Mouse (Mus musculus) layer of hippocampus, adult 11-12 months (tissue): ENCODE measurements around the gene Syngap1.

Source experiments
- DNase-seq: peaks from one replicate; pipeline ENCODE4 v3.0.0; 2022; ENCODE audit warnings: low spot score

Gene Syngap1

DNA sequence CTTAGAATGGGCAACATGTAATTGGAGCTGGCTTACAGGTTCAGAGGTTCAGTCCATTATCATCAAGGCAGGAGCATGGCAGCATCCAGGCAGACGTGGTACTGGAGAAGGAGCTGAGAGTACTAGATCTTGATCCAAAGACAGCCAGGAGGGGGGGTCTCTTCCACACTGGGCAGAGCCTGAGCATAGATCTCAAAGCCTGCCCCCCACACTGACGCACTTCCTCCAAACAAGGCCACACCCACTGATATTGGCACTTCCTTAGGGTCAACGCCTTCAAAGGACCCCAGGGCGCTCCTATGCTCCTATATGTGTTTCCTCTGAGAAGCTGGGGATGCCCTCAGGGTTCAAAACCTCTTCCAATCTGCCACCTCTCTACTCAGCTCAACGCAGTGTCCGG lies 54.0 kb downstream of the Syngap1 start:
- no peak for DNase-seq

- no peak for DNase-seq
Observed at GRCm38 (mm10) chr17:26995562-26995961, 54.5 kb downstream of the Syngap1 start.

GRCm38 (mm10) chr17:26997661-26998060 lies 56.6 kb downstream of the Syngap1 start:
- DNase-seq: no peak

DNA sequence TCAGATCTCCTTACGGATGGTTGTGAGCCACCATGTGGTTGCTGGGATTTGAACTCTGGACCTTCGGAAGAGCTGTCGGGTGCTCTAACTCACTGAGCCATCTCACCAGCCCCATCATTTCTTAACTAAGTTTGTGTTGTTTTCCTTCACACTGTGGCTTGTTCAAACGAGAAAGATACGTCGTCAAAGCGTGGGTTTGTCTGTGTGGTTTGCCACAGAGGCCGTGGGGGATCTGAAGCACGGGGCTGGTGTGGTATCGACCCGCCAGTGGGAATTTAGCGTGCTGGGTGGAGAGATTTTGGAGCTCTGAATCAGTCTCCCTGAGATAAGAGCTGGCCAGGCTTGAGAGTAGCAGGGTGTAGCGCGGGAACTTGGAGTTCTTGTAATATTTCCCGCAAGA lies 57.2 kb downstream of the Syngap1 start:
- DNase-seq: no peak

DNA sequence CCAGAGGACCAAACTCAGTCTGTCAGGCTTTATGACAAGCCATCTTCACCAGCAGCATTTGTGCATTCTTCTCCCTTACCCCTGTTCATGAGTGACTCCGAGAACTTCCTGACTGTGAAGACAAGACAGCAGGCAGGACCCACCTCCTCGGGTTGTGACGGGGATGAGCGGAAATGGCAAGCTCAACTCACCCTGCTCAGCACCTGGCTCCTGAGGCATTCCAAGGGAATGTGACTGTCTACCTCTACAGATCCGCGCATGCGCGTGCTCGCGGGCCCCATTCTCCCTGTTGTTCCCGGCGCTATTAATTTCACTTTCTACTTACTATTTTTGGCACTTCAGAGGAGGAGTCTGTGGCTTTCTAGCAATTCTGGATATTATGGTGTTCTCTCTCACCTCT lies 58.9 kb downstream of the Syngap1 start:
- DNase-seq: peak; percentile 43

- DNase-seq: no peak
Observed at GRCm38 (mm10) chr17:27001151-27001550, 60.1 kb downstream of the Syngap1 start.

DNA sequence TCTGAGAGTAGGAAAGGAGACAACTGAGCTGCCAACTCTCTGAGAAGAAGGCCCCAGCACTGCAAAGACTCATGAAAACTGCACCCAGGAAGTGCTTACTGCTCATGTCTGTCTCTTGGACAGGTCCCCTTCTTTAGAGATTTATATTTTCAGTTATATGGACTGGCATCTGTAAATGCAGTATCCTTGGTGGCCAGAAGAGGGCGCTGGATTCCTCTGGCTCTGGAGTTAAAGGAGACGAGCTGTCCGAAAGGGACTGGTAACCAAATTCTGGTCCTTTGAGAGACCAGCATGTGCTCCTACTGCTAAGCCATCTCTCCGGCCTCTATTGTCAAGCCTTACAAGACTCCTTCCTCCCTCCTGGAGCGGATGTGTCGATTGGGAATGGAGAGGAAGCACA lies 60.8 kb downstream of the Syngap1 start:
- DNase-seq: no peak

- peak; percentile 60 for DNase-seq
Observed at GRCm38 (mm10) chr17:27004431-27004830, 63.4 kb downstream of the Syngap1 start.

- DNase-seq: no peak
Observed at GRCm38 (mm10) chr17:27004903-27005485, 63.9 kb downstream of the Syngap1 start.

DNA sequence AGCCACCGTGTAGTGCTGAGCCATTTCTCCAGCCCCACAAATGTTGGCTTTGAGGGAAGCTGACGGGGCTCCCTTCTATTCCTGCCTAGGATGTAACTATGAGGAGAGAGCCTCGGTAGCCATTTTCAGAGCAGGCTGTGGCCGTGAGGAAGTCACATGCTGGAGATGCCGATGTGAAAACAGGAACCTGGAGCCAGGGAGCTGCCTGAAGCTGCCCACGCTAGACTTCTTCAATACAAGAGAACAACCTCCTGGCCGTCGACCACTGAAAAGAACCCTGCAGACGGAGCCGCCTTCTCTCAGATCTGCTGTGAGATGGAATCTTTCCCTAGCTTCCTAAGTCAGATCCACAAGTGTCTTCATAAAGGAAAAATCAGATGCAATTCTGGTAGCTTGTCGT lies 64.6 kb downstream of the Syngap1 start:
- DNase-seq: peak; percentile 42

- no peak for DNase-seq
Observed at GRCm38 (mm10) chr17:27008277-27008676, 67.2 kb downstream of the Syngap1 start.

- no peak for DNase-seq
Observed at GRCm38 (mm10) chr17:27011167-27011566, 70.1 kb downstream of the Syngap1 start.

GRCm38 (mm10) chr17:27011998-27012672 lies 71.1 kb downstream of the Syngap1 start:
- no peak for DNase-seq

DNA sequence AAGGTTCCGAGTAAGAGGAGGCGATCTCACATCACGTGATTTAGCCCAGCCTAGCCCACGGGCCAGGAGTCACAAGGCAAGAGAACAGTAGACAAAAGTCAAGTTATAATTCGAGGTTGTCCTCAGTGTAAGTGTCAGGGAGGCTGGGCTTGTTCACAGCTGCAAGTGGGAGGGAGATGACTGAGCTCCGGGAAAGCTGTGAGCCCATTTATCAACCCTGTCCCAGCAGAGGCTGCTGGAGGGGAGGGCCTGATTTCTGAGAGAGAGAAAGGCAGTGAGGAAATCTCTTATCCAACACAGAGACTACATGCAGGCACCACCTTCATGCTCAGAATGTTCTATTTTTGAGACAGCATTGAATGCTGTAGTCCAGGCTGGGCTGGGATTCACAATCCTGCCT lies 71.9 kb downstream of the Syngap1 start:
- peak; percentile 30 for DNase-seq

DNA sequence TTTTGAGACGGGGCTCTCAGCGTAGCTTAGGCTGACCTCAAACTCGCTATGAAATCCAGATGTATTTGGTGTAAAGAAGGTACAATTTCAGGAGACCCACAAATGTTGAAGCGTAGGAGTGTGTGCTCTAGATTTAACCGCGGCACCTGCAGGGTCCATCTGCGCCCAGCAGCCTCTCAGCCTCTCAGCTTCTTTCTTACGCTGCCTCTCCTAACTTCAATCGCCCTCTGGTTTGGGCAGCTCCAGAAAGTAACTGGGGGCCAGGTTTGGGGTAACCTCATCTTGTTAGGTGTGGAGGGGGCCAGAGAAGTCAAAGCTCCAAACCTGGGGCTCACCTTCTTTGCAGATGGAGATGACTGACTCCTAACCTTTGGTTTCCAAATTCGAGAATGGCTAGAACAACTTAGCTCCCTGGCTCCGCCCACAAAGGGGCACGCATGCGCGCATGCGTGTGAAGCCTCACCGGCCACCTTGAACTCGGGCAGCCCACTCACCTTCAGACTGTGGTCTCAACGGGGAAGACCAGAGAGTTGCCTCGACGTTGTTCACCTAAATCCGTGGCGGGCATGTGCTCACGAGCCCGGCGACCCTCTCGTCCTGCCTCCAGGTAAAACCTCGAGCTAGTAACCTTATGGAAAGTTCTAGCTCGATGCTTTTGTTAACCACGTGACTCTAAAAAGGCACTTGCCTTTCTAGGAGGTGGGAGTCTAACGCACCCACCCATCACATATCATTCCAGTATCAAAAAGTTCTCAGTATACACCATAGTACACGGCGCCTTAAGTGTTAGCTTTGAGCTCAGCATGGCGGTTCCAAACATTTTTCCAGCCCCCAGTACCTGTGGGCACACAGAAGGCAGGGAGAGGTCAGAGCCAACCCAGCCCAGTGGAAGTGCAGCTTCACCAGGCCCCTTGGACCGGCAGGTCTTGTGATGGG lies 76.8 kb downstream of the Syngap1 start:
- peak; percentile 88 for DNase-seq

- DNase-seq: peak; percentile 56
Observed at GRCm38 (mm10) chr17:27018555-27019196, 77.6 kb downstream of the Syngap1 start.

DNA sequence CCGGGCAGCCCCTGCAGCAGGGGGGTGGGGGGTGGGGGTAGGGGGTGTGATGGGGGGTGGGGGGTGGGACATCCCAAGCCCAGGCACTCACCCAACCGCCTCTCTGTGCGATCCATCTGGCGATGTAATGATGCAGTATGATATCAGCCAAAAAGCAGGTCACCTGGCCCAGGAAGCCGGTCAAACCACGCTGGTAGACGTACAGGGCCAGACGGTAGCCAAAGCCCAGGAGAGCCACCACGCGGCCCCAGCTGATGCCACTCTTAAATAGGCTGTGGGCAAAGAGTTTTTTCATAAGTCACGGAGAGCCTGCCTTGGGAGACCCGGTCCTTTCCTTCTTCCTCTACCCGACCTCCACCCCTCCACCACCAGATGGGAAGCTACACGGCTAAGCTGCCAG lies 80.0 kb downstream of the Syngap1 start:
- DNase-seq: no peak

DNA sequence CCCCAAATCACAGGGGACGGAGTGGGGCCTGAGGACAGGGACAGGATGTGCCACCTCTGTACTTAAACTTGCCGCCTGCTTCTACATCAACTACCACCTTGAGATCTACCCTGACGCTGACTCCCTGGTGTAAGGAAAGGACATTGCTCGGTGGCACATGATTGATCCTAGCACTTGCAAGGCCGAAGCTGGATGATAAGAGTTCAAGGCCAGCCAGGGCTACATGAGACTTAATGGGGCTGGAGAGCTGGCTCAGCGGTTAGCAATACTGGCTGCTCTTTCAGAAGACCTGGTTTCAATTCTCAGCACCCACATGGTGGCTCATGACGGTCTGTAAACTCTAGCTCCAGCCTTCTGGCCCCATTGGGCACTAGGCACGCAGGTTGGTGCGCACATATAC lies 80.7 kb downstream of the Syngap1 start:
- DNase-seq: no peak
